Mouse (Mus musculus) regulatory T cell (primary cell): ENCODE data around the gene Car5b.

ENCODE experiments used
- in situ Hi-C: fragments of 300-600 bp; cut with MboI, MseI; formaldehyde crosslinking; loops from one replicate; pipeline ENCODE4 v1.15.1; 2025; ENCODE audit warnings: high pct_unique_total_duplicates

Gene Car5b

DNA sequence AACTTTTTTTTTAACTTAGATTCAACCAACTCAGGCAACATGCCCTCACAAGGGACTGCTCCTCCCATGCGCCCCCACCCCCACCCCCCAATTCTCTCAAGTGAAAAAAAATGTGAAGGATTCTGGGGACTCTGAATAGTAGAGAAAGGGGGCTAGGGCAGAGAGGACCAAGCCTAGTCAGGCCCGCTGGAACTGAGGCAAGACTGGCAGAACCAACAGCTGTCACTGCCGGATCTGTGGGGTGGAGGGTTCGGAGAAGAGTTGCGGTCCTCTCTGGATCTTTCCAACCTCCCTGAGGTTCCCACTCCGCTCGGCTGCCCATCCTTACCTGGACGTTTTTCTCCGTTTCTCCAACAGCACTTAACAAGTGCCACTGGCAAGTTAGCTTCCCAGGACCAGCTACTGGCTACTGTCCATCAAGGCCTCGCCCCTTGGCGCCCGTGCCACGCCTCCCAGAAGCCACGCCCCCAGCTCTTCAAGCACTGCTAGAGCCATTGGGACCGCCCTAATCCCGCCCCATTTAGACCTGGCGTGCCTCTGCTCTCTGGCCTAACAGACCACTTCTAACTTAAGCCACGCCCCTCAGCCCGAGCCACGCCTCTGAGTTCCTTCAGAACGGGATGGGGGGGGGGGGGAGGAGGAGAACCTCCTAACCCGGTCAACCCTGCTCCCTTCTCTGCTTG lies at the start of gene Car5b:
Gene Car5b (minus strand): TSS at position 391 of the 683 bp plus-strand sequence.
- in situ Hi-C loops = no loop called here

DNA sequence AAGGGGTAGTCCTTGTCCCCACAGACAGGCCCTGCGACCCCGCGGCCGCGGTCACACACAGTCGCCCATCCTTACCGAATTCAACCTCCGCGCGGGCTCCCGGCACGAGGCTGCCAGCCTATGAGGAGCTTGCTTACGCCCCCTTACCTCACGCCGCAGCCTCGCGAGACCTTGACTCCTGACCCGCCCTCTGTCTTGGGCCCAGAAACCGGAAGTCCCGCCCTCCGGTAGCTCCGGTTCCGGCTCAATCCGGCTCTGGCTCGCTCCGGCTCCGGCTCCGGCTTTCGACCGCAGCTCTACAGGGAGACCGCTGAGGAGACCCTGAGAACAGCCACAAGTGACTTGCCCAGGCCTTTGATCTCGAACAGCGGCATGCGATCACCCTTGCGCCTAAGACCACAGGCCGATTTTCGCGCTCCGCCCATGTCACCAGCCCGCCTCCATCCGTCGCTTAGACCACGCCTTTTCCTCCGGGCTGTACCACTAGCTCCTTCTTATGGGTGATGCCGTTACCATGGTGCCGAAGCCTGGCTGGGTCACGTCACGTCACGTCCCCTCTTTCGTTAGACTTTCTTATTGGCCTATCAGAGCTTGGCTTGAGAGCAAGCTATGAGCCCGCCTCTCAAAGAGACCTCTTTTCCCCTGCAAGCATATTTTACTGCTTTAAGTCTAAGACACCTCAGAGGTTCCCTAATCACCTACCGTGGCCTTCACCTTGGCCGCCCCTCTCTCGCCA lies 48.4 kb upstream of the Car5b start, which contains the start of gene Siah1b:
Gene Siah1b (minus strand): TSS at position 454 of the 736 bp plus-strand sequence.
- in situ Hi-C loops = no loop called here

DNA sequence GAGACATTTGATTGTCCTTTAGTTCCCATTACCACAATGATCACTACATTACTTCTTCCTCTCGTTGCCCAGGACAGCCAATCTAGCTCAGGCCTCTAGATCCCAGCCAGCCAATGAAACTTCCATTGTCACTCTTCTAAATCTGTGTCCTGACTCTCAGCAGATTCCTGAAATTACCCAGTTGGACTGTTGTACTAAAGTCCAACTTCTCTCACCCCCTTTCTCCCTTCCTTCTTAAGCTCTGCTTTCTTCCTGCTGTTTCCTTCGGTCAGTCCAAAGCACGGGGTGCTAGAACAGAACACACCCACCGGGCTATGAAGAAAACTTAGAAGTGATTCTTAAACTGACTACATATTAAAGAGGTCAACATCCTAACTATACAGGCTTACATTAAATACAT lies 41.2 kb upstream of the Car5b start:
- in situ Hi-C loops = no loop called here

DNA sequence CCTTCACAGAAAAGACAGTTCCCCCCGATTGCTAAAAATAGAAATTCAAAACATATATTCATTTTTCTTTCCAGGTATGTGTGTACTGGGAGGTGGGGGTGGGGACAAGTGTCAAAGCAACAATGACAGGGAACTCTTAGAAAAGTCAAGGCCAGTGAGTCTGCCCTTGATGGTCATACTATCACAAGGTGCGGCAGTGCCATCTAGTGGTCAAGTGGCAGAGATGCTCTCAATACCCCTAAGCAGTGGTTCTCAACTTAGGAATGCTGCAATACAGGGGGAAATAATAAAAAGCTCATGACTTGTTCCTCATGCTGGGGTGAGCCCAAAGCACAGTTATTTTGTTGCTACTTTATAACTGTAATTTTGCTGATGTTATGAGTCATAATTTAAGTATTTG lies 38.4 kb upstream of the Car5b start:
- in situ Hi-C loops = no loop called here

DNA sequence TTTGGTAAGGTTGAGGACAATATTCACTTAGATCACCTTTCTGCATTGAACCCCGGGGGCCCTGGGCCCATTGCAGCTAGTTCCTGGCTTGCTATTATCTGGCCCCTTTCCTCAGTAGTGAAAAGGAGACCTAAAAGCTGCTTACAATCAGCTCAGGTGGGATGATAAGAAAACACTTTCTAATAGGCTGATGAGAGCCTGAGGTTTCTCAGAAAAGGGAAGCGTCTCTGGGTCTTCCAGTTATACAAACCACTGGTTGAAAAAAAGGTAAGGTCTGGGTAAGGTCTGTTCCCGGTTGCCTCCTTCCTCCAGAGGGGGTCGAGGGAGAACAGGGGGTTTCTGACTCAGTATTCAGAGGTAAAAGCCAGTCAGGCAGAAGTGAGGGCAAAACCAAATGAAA lies 31.3 kb upstream of the Car5b start:
- in situ Hi-C loops = loop anchor here (10.0 kb wide), 1 partner anchor 234 kb away; no protein-coding TSS in a partner anchor

DNA sequence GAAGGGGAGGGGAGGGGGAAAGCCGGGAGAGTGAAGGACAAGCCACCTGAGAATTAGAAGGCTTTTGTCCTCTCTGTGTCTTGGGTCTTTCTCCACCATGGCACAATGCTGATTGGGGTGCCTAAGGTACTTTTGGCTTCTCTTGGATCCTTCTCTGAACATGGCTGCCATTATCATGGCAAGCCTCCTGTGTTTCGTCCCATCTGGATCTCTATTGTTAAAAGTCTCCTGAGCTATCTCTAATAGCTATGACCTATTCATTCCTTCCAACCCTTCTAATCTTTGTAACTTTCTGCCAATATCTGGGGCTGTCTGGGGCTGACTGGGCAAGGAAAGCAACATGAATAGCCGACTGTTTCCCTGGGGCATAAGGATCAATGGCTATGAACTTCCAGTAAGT lies 30.7 kb upstream of the Car5b start:
- in situ Hi-C loops = loop anchor here (10.0 kb wide), 1 partner anchor 234 kb away; no protein-coding TSS in a partner anchor

DNA sequence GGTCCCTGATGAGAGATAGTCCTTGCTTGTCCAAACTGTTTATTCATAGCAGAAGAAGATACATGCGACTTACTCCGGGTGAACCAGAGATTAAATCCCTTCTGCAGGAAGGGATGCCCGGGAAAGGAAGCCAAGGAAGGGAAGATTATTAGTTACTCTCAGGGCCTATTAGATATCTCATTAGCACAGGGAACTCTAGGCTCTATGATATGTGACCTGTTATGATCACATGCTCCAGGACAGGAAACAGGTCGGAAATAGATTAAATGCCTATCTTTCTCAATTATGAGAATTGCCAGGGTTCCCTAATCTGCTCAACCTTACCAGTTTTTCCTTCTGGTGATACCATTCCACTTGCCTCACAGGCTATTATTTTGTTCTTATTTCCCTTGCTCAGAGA lies 27.9 kb upstream of the Car5b start:
- in situ Hi-C loops = loop anchor here (10.0 kb wide), 1 partner anchor 231 kb away; no protein-coding TSS in a partner anchor

DNA sequence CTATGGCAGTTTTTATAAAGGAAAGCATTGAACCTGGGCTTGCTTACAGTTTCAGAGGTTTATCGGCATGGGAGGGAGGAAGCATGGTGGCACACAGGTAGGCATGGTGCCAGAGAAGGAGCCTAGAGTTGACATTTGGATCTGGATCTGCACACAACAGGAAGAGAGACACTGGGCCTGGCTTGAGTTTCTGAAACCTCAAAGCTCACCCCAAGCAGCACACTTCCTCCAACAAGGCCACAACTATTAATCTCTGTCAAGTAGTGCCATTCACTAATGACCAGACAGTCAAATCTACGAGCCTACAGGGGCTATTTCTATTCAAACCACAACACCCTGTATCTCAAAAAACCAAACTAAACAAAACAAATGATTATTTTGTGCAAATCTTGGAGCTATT lies 18.9 kb upstream of the Car5b start:
- in situ Hi-C loops = no loop called here

DNA sequence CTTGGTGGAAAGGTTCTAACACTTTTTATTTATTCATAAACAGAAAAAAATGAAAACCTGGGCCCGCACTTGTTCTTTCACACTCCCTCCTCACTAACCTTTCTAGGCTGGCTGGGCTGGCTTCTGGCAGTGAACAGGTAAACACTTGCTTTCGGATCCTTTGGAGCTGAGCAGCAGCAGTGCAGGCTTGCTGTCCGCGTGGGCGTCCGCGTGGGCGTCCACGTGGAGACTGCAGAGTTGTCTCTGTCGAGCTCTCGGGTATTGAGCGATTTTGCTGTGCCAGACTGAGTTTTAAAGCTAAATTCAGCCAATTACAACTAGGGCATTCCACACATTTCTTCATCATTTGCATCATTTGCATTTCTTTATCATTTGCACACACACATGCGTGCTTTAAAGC lies 14.3 kb upstream of the Car5b start:
- in situ Hi-C loops = no loop called here

DNA sequence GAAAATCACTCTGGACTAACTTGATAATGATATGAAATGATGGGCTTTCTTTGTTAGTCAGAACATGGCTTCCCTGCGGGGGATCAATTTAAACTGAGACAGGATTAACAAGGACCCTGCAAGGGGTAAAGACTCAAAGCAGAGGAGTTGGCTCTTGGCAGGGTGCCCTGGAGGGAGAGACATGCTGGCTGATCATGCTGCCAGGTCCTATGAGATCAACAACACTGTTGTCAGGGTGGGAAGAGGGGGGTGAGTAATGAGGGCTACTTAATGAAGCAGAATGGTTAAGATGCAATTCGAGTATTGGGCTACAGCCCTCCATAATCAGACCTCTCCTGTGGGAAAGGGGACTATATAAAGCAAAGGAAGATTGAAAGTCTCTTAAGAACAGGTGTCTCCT lies 11.1 kb upstream of the Car5b start:
- in situ Hi-C loops = no loop called here

DNA sequence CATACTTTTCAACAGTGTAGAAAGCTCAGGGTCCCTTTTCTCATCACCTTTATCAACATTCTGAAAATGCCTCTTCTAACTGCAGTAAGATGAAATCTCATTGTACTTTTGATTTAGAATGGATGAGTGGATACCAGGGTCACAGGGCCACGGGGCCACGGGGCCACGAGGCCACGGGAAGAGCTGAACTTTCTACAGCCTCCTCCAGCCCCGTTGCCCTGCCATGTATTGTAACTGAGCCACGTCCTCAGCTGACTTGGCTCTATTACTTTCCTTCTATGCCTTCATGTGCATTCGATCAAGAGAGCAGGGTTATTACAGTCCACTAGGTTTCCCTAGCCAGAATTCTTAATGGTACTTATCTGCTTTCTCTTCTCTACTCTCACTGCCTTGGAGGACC lies 8.1 kb upstream of the Car5b start:
- in situ Hi-C loops = no loop called here

DNA sequence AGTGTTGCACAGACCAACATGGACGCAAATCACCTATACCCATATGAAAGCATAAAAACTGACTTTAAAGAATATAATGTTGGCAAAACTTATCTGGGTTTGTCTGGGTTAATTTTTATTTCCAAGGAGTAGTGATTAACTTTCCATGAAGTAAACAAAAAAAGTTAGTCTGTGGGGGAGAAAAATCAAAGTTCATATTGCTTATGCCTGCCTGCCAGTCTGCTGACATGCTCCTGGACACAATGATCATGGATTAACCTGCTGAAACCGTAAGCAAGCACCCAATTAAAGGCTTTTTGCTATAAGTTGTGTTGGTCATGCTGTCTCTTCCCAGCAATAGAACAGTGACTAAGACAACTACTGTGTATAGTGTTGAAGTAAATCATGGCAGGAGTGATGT lies 7.6 kb upstream of the Car5b start:
- in situ Hi-C loops = no loop called here

DNA sequence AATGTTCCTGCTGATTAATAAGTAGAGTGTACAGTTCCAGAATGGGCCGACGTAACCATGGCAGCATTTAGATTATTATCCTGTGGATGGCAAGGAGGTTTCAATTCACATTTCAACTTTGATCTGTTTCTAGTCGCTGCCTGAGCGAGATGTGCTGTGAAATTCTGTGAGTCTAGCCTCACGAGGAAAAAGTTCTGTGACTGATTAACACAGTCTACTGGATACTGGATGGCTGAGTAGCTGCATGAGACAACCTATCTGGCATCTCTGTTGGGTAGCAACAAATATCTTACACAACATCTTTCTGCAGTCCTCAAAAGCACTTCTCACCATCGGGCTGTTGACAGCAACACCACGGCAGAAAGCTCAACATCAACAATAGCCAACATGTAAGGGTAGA lies 4.7 kb upstream of the Car5b start:
- in situ Hi-C loops = no loop called here

DNA sequence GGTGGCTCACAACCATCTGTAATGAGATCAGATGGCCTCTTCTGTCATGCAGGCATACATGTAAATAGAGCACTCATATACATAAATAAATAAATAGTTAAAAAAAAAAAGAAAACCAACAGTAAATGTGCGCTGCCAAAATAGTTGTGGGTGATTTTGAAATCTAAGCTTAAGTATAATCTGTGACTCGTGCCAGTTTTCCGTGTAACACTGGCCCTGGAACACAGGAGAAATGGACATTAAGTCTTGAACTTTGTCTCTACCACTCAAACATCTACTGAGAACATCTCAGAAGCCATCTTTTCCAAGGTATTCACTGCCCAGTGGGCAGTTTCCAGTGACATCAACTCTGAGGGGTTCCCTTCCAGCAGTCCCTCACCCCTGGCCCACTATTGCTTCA lies 12.2 kb downstream of the Car5b start:
- in situ Hi-C loops = no loop called here

DNA sequence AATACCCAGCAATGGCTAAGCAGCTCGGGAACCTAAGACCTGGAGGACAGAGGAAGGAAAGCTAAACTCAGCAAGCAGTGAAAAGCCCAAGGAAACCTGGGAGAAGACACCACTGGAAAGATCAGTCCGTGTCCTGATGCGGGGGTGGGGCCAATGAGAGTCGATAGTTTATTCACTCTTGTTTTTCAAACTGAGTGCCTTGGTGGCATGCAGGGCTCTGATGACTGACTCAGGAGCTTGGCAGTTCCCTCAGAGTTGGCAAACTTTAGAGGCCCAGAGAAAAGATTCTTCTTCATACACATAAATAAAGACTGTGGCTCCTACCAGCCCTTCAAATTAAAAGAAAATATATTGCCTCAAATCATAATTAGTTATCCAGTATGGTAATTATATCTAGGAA lies 12.8 kb downstream of the Car5b start:
- in situ Hi-C loops = no loop called here

DNA sequence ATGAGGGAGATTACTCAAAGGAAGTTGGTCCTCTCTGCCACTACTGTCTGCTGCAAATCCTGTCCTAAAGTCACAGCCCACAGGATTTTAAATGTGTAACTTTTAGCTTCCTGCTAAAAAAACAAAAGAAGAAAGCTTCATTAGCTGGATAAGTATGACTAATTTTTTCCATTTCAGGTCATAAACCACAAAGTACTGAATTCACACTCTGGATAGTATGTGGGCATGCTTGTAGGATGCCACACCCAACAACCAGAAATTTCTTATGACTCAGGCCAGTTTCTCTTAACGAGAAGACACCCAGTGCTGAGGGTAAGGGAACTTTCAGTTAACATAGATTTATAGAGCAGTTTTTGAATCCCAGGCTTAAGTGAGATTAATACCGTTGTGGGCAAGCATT lies 14.5 kb downstream of the Car5b start:
- in situ Hi-C loops = no loop called here

DNA sequence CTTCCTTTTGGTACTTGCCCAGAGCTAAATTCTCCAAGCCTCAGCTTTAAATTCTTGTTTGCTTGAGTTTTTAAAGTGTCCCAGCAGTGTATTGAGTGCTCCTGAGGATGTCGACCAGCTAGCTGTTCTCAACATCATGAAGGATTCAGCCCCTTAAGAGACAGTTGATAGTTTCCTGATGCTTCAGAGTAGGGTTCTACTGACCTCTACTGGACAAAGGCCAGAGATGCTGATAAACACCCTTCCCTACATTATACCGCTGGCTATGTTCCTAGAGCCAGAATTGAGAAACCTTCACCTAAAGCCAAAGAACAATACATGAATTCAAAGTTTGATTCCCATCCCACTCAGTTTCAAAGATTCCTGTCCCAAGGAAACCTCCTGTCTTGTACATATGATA lies 23.0 kb downstream of the Car5b start:
- in situ Hi-C loops = no loop called here

DNA sequence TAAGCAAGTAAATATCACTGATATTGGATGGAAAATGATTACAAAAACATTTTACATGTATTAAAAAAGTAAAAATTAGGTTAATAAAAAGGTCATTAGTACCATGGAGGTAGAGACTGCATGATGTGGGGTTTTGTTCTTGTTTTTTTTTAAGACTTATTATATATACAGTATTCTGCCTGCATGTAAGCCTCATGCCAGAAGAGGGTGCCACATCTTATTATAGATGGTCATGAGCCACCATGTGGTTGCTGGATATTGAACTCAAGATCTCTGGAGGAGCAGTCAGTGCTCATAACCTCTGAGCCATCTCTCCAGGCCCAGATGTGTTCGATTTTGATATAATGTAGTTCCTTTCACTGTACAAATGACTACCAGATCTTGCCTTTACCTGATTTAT lies 27.9 kb downstream of the Car5b start:
- in situ Hi-C loops = loop anchor here (5.0 kb wide), 1 partner anchor 62 kb away; no protein-coding TSS in a partner anchor

DNA sequence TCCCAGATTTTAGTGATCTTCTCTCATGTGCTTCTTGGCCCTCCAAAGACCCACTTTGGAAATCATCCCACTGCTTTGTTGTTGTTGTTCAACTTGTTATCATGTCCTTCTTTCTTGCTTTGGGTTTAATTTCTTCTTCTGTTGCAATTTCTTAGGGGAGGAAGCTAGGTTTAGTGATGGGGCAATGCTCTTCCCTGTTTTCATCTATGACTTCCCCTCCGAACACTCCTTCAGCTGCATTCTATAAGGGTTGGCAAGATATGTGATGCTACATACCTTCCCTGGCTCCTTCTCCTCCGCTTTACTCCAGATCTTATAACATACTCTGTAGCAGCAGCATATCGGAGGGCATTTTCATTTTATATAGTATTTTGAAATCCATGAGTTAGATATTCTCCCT lies 31.0 kb downstream of the Car5b start:
- in situ Hi-C loops = loop anchor here (5.0 kb wide), 1 partner anchor 66 kb away; no protein-coding TSS in a partner anchor

DNA sequence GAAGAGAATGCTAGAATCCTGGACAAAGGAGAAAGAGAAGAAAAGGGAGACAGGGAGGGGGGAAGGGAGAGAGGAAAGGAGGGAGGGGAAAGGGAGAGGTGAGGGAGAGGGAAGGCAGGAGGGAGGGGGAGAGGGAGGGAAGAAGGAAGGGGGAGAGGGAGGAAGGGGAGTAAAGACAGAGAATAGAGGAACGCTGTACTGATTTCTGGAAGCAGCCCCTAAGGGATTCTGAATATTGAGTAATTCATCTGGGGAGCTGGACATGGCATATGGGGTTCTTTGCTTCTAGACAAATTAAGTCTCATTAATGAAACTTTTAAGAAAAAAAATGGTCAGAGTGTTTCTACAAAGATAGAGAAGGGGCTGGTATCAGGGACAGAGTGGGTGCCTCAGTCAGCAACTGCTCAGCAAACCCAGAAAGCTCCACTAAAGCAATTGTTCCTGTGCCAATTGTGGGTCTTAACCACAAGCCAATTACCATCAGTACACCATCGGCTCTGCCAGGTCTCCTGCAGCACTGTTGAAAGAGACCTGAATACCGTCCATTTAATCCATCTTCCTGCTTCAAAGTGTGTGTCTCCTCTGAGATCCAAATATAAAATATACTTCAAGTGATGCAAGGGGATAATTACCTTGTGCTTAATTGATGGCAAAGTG lies 40.0 kb downstream of the Car5b start:
- in situ Hi-C loops = no loop called here

DNA sequence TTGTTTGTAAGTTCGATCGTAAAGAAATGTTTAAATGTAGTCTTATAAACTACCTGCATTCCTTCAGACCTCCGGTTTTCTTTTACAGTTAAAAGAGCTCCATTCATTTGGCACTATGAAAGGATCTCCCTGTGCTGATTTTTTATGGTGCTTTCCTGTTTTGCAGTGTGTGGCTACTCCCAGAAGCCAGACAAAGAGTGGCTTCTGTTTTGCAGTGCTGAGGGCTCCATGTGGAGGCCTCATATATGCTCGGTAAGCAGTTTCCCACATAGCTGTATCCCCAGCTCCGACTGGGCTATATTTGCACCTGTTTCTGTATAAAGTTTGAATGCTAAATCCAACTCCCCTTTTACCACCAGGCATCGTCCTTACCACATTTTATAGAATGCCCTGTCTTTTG lies 45.7 kb downstream of the Car5b start:
- in situ Hi-C loops = no loop called here

DNA sequence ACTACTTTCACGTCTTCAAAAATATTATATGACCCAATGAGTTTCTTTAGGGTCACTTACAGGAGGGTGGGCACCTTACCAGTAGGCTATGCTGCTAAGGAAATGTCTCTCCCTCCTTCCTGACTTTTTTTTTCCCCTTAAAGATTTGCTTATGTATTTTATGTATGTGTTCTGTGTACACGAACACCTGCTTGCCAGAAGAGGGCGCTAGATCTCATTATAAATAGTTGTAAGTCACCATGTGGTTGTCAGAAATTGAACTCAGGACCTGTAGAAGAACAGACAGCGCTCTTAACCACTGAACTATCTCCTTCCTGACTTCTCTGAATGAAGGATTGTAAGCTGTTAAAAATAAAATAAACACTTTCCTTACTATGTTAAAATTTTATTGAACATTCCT lies 46.3 kb downstream of the Car5b start:
- in situ Hi-C loops = no loop called here

DNA sequence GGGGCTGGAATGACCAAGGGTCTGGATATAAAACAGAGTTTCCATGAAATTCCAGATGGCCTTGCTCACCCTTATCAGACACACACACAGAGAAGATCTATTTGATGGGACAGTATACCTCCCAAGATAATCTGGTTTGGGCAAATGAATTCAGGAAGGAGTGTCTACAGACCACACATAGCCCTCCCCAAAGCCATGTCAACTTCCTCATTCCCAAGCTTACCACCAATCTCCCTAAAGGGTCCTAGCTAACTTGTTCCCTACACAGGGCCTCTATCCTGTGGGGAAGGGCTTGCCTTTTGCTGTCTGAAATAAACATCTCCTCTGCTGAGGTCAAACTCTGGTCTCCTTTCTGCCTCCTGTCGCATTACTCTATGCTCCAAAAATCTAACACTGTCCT lies 46.7 kb downstream of the Car5b start:
- in situ Hi-C loops = no loop called here
